Mouse (Mus musculus) liver, embryonic 14.5 days (tissue): ENCODE measurements around the gene Tmem117. TPM values are rescaled to one million over a fixed set of nuclear protein-coding genes. Genes with fewer than 3 reads are reported as not detected.

Experiments used
- ATAC-seq: fragments of 200-750 bp; cut with Nextera tagmentation; 2 replicates; pipeline ENCODE4 v1.8.0; 2017; ENCODE audit warnings: moderate number of reproducible peaks, mild to moderate bottlenecking, moderate library complexity; ENCODE audit not compliant: insufficient read depth
- DNase-seq, 3 experiments: peaks; one replicate each; pipeline ENCODE4 v3.0.0-alpha.2; 2012 to 2013; ENCODE audit warnings: low read depth in 3 of 3, low spot score in 3 of 3
- H3K27ac ChIP-seq: fragments of 300-500 bp; sonication (generic); 2 replicates; pipeline ENCODE4 v1.5.1; 2014; ENCODE audit warnings: moderate library complexity, mild to moderate bottlenecking, control low read depth, inconsistent platforms
- H3K27me3 ChIP-seq: fragments of 300-500 bp; sonication (generic); 2 replicates; pipeline ENCODE4 v1.6.1; 2014; ENCODE audit warnings: mild to moderate bottlenecking, low read length, moderate library complexity; ENCODE audit not compliant: control insufficient read depth, insufficient read depth
- H3K36me3 ChIP-seq: fragments of 300-500 bp; sonication (generic); replicated peaks from 2 replicates; pipeline ENCODE4 v1.6.1; 2014; ENCODE audit warnings: low read depth; ENCODE audit not compliant: control insufficient read depth, insufficient read depth
- H3K4me1 ChIP-seq, 2 experiments: fragments of 200-500 bp in 1 of 2; fragments of 300-500 bp in 1 of 2; sonication (generic) in 1 of 2; replicated peaks; 2 replicates each; pipeline ENCODE4 v1.6.1; 2012 to 2014; ENCODE audit warnings: antibody characterized with exemption in 1 of 2, inconsistent platforms in 1 of 2, low read length in 1 of 2; ENCODE audit not compliant: control insufficient read depth in 2 of 2, insufficient read depth in 2 of 2
- H3K4me2 ChIP-seq: fragments of 300-500 bp; sonication (generic); 2 replicates; pipeline ENCODE4 v1.6.1; 2014; ENCODE audit warnings: low read depth, mild to moderate bottlenecking, control low read depth, moderate library complexity
- H3K4me3 ChIP-seq, 2 experiments: fragments of 200-500 bp in 1 of 2; fragments of 300-500 bp in 1 of 2; sonication (generic) in 1 of 2; 2 replicates each; pipeline ENCODE4 v1.5.1; 2012 to 2014; ENCODE audit warnings: low read depth in 2 of 2, low read length in 2 of 2, mild to moderate bottlenecking in 2 of 2, control low read depth in 1 of 2, inconsistent platforms in 1 of 2, moderate library complexity in 1 of 2; ENCODE audit not compliant: insufficient read depth in 1 of 2
- H3K9ac ChIP-seq: fragments of 300-500 bp; sonication (generic); replicated peaks from 2 replicates; pipeline ENCODE4 v1.6.1; 2014; ENCODE audit warnings: mild to moderate bottlenecking, control low read depth, moderate library complexity
- H3K9me3 ChIP-seq: fragments of 300-500 bp; sonication (generic); 2 replicates; pipeline ENCODE4 v1.6.1; 2016; ENCODE audit warnings: low read length, mixed read lengths; ENCODE audit not compliant: control insufficient read depth
- CTCF ChIP-seq: IDR thresholded peaks from 2 replicates; pipeline ENCODE4 v1.5.1; 2016; ENCODE audit warnings: antibody characterized with exemption, low read depth, control low read depth
- EP300 ChIP-seq: IDR thresholded peaks from 2 replicates; pipeline ENCODE4 v1.6.1; 2016; ENCODE audit warnings: antibody characterized with exemption, low read depth
- WGBS: fragments of 180-500 bp; shearing (Covaris S2); extraction: QIAGEN DNeasy Blood & Tissue Kit; methylation state at CpG from one replicate; pipeline ENCODE4 v1.1.7; 2014; ENCODE audit not compliant: insufficient replicate concordance; 5-methylcytosine and 5-hydroxymethylcytosine counted together
- polyA plus RNA-seq, 2 experiments: library from polyadenylated mRNA; depleted of rRNA in 1 of 2; stranded (reverse) in 1 of 2; unstranded in 1 of 2; fragments of >200 nt; fragmentation: Nextera tagmentation in 1 of 2; extraction: Ambion mirVana in 1 of 2; gene quantifications; 2 replicates each; pipeline versions ENCODE4 v1.2.1 to v1.2.3; 2012 to 2014

The Tmem117 gene
- polyA plus RNA-seq, 2 experiments: not detected

DNA sequence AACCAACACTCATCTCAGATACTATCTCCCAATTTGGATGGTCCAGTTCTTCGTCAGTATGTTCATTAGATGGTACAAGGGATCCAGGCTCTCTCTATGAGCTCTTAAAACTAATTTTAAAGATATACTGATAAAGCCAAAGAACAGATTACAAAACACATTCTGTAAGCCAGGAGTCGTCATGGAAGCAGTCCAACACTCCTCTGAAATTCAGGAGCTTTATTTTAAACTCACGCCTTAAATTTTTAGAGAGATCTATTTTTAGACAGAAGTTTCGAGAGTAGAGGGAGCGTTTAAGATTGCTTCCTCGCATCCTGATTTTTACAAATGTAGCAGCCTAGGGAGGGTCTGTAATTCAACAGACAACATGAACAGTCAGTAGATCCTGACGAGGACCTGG lies 393.2 kb downstream of the Tmem117 start:
- ATAC-seq (no peak), DNase-seq (no peak)
- WGBS: 56% methylated on average over 7 of the region's 7 CpGs
- H3K4me2 ChIP-seq: no peak overlapping the region
- no peaks in the 10 kb centered on the region for H3K27me3 ChIP-seq
- H3K9ac ChIP-seq: no peak overlapping the region
- no peak overlapping the region for H3K4me3 ChIP-seq
- no peaks in the 10 kb centered on the region for H3K36me3 ChIP-seq
- H3K27ac ChIP-seq: no peak overlapping the region
- H3K4me1 ChIP-seq: no peaks in the 10 kb centered on the region
- no peaks in the 10 kb centered on the region for H3K9me3 ChIP-seq
- TF ChIP-seq EP300: no peak
- TF ChIP-seq CTCF: no peak

DNA sequence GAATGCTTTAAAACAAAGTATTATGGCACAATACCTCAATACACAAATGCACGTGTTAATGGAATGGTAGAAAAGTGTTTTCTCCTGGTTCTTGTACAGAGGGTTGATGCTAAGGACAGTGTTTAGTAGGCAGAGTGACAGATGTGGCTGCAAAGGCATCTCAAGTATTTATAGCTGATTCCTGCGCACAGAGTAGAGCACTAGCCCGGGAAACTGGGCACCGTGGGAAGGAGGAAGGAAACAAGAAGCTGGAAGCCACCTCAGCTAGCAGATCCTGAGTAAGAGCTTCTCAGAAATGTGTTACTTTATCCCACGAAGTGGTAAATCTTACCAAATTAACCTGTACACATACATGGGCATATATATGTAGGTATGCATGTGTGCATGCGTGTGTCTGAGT lies 395.4 kb downstream of the Tmem117 start:
- DNase-seq: no peak
- no peak for ATAC-seq
- Histone ChIP-seq H3K4me2 (no peak overlapping the region), H3K9ac (no peak overlapping the region), H3K36me3 (no peaks in the 10 kb centered on the region), H3K27me3 (no peaks in the 10 kb centered on the region), H3K4me3 (no peak overlapping the region), H3K4me1 (no peaks in the 10 kb centered on the region), H3K9me3 (no peaks in the 10 kb centered on the region), H3K27ac (no peak overlapping the region)
- no peak for TF ChIP-seq EP300
- TF ChIP-seq CTCF: no peak
- 26% methylated on average over 6 of the region's 6 CpGs for WGBS

DNA sequence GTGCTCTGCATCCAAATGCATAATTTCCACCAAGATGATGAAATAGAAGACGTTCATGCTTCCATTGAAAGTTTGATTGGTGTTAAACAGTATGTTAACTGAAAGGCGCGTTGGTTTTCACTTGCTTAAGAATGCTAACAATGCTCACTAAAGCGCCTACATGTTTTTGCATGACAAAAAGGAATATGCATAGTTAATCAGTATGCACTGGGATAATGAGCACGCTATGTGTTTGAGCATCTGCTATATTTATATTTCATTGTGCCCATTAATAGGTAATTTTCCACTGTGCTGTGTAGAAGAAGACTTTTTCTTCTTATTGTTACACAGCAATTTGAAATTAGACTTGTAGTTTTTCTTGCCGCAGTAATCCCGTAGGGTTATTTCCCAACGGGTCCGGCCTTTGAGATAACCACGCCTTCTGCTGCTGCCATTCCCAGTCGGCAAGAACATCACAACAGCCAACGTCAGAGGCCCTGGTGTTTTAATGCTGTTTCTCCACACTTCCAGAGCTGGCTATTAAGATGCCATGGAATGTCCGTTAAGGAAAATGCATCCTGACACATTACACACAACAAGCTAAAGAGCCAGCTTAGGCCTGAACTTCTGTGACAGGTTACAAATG lies 399.9 kb downstream of the Tmem117 start:
- no peak for ATAC-seq
- Histone ChIP-seq H3K4me2 (no peak overlapping the region), H3K4me1 (no peaks in the 10 kb centered on the region), H3K4me3 (no peak overlapping the region), H3K27ac (no peak overlapping the region), H3K9me3 (no peaks in the 10 kb centered on the region), H3K27me3 (no peaks in the 10 kb centered on the region), H3K36me3 (no peaks in the 10 kb centered on the region), H3K9ac (no peak overlapping the region)
- no peak for DNase-seq
- 72% methylated on average over 13 of the region's 13 CpGs for WGBS
- TF ChIP-seq EP300: no peak
- TF ChIP-seq CTCF: no peak

- no peak overlapping the region for H3K4me2 ChIP-seq
- H3K27me3 ChIP-seq: no peaks in the 10 kb centered on the region
- no peaks in the 10 kb centered on the region for H3K36me3 ChIP-seq
- H3K4me3 ChIP-seq: no peak overlapping the region
- H3K9ac ChIP-seq: no peak overlapping the region
- WGBS: 68% methylated on average over 5 of the region's 5 CpGs
- DNase-seq (no peak), ATAC-seq (no peak)
- H3K27ac ChIP-seq: no peak overlapping the region
- no peaks in the 10 kb centered on the region for H3K4me1 ChIP-seq
- TF ChIP-seq CTCF: no peak
- TF ChIP-seq EP300: no peak
- no peaks in the 10 kb centered on the region for H3K9me3 ChIP-seq
Observed at GRCm38 (mm10) chr15:95029487-95029875, 400.4 kb downstream of the Tmem117 start.

GRCm38 (mm10) chr15:95042437-95042836 lies 413.4 kb downstream of the Tmem117 start:
- Histone ChIP-seq H3K9ac (no peak overlapping the region), H3K4me3 (no peak overlapping the region), H3K27ac (no peak overlapping the region), H3K27me3 (no peaks in the 10 kb centered on the region), H3K9me3 (no peaks in the 10 kb centered on the region), H3K4me2 (no peak overlapping the region), H3K4me1 (no peaks in the 10 kb centered on the region), H3K36me3 (no peaks in the 10 kb centered on the region)
- no peak for TF ChIP-seq CTCF
- no peak for TF ChIP-seq EP300
- no peak for DNase-seq
- ATAC-seq: no peak
- WGBS: 53% methylated on average over 9 of the region's 9 CpGs
